Mouse (Mus musculus): ENCODE data around the gene Crebbp.

Gene Crebbp

DNA sequence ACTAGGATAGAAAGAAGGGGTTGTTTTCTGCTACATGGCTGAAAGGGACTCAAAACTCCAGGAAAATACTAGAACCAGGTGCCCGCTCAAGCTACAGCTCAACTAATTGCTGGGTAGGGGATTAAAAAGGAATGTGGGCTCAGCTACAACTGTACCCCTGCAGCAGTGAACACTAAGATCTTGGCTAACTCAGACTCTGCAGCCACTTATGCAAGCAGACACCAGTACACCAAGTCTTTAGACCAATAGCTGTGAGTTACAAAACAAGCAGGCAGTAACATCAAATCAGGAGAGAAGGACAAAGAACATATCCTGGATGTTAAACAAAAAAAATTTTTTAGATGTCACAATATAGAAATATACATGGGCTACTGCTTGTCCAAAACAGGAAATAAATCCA, 23.6 kb downstream of the Crebbp start:
- POLR2A ChIA-PET = interaction anchor here in 1 of 4 experiments (0.8 to 1.1 kb wide), 4 partner anchors 9 to 77 kb away, joined by 3 to 4 read pairs (median 3); no protein-coding TSS in a partner anchor
- CTCF ChIA-PET = no interaction called here

DNA sequence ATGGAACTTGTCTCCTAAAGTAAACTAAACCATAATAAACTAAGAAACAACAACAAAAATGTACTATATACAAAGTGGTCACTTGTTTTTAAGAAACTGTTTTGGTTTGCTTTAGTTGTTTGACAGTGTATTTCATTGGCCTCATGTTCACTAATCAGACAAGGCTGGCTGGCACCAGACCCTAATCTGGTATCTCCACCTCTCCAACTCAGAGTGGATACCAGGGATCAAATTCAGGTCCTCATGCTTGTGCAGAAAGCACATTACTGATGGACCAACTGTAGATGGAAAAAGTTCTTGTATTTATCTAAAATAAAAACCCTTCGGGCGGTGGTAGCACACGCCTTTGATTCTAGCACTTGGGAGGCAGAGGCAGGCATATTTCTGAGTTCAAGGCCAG, 38.7 kb downstream of the Crebbp start:
- ChIA-PET POLR2A (no interaction called here), CTCF (no interaction called here)

GRCm38 (mm10) chr16:4169530-4169929, 44.3 kb downstream of the Crebbp start:
- POLR2A ChIA-PET = interaction anchor here in 2 of 4 experiments (0.5 to 1.2 kb wide), 3 partner anchors 10 to 124 kb away, joined by 3 read pairs; no protein-coding TSS in a partner anchor
- CTCF ChIA-PET = no interaction called here

- POLR2A ChIA-PET = no interaction called here
- CTCF ChIA-PET = no interaction called here
Observed at GRCm38 (mm10) chr16:4168476-4168875, 45.3 kb downstream of the Crebbp start.

GRCm38 (mm10) chr16:4160898-4161247, 52.9 kb downstream of the Crebbp start:
- ChIA-PET POLR2A (interaction anchor here in 1 of 4 experiments (1.1 to 1.5 kb wide), 4 partner anchors 11 to 29 kb away, joined by 3 read pairs; no protein-coding TSS in a partner anchor), CTCF (no interaction called here)

DNA sequence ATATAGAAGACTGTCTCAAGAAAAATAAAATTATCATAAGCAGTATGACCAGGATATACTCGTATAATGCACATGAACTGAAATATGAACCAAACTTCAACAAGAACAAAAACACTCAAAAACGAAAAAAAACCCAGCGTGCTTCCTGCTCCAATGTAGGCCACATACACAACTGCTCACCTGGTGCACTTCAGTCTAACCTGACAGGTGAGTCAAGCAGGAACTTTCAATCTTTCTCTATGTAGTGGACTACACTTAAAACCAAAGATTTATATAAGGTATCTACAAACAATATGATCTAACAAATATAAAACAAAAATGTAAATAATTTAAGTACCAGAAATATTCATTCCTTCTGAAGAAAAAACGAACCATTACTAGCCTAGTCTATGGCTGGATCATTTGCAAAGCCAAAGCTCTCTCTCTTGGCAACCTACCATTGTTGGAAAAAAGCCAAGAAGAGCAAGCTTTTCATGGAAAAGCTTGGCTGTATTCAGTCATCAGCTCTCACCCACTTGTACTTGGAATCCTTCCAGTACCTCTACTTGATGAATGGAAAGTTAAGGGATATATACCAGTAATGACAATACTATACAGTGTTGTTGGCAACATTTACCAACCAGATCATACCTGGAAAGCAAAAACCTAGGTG, 53.4 kb downstream of the Crebbp start:
- ChIA-PET CTCF (interaction anchor here in 1 of 4 experiments (1.1 kb wide), 1 partner anchor 108 kb away, joined by 3 read pairs; no protein-coding TSS in a partner anchor), POLR2A (interaction anchor here in 2 of 4 experiments (0.7 to 1.5 kb wide), 7 partner anchors 9 to 138 kb away, joined by 3 read pairs; no protein-coding TSS in a partner anchor)

DNA sequence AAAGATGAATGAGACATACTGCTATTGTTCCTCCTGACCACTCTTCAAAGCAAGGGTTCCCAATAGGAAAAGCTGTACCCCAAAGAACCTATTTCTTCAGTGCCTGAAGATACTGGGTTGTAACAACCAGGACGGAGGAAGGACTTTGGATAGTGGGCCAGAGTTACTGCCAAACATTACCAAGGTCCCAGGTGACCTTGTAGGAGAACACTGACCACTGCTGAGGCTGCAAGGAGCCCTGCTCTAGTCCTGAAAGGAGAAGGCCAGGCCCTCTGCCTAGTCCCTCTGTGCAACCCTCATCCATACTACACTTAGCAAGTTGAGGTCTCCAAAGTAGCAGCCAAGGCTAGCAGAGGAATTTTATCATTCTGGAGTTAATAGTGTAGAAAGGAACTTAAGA, 60.7 kb downstream of the Crebbp start:
- CTCF ChIA-PET = no interaction called here

DNA sequence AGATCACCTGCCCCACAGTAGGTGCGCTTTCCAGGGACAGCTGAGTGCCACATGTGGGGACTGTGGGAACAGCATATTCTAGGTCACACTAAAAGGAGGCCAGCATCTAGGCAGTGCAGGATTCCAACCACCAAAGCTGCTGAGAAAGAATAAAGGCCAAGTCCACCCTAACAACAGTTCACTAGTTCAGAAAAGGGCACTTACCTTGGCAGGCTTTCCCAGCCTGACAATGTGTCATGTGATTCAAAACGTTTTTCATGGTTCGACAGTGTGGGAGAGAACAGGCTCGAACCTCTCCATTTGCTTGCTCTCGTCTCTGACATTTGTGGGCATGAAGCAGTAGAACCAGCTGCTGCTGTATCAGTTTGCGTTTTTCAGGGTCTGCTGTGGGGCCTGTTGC, 75.3 kb downstream of the Crebbp start:
- ChIA-PET CTCF (interaction anchor here in 1 of 4 experiments (1.0 kb wide), 1 partner anchor 10 kb away, joined by 3 read pairs; no protein-coding TSS in a partner anchor), POLR2A (no interaction called here)

More for the DNA sequence above, 60.7 kb downstream of the Crebbp start:
- POLR2A ChIA-PET = interaction anchor here in 2 of 4 experiments (0.5 to 1.9 kb wide), 3 partner anchors 9 to 295 kb away, joined by 3 to 6 read pairs (median 5); no protein-coding TSS in a partner anchor

DNA sequence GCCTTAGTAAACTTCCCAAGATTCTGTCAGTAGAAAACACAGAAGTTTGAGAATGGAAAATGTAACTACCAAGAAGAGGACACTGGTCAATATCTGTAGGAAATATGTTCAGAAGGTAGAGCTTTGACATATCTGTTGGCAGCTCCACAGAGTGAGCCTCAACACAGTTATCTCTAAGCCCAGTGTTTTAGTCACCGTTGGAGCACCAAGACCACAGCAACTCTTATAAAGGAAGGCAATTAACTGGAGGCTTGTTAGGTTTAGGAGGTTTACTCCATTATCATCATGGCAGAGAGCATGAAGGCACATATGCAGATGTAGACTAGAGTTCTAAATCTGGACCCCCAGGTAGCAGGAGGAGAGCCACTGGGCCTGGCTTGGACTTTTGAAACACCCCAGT, 80.0 kb downstream of the Crebbp start:
- ChIA-PET CTCF (no interaction called here), POLR2A (interaction anchor here in 1 of 4 experiments (1.0 kb wide), 1 partner anchor 134 kb away, joined by 3 read pairs; no protein-coding TSS in a partner anchor)

DNA sequence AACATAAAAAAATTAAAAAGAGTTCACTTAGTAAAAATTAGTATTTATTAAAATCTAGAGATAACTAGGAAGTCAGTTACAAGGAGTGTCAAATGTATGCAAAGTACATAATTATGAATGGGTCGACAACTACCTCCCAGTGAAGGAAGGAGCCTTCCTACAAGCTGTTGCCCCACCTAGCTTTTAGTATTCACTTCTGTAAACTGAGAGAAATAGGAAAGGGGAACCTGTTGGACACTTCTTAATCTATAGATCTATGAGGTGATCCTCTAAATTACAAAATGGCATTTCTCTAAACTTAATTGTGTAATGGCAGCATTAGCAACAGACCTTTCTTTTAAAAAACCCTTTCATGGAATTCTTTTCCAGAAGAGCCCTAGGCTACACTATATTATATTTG, 84.9 kb downstream of the Crebbp start:
- CTCF ChIA-PET = no interaction called here
- POLR2A ChIA-PET = interaction anchor here in 1 of 4 experiments (0.7 to 2.2 kb wide), 8 partner anchors 11 to 53 kb away, joined by 3 to 8 read pairs (median 3); no protein-coding TSS in a partner anchor

- ChIA-PET CTCF (interaction anchor here in 2 of 4 experiments (0.5 to 0.7 kb wide), 3 partner anchors 20 to 366 kb away, joined by 3 to 8 read pairs (median 5); no protein-coding TSS in a partner anchor), POLR2A (interaction anchor here in 1 of 4 experiments (0.6 to 0.9 kb wide), 2 partner anchors 9 to 21 kb away, joined by 3 read pairs; no protein-coding TSS in a partner anchor)
Observed at GRCm38 (mm10) chr16:4117072-4117471, 96.7 kb downstream of the Crebbp start.

DNA sequence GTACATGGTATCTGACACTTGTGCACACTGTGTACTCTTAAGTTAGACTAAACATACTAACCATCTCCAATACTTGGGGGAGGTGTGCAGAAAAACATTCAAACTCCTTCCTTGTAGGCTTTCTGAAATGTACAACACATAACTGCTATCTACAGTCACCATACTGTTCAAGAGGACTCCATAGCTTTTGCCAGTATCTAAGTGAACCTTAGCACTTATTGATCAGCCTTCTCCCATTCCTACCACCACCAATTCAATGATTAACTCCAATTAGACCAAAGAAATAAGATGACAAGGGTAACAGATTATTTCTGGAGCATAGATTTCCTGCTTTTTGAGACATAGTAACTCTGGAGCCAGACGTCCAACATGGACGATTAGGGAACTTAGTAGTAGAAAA, 113.4 kb downstream of the Crebbp start:
- ChIA-PET POLR2A (no interaction called here), CTCF (interaction anchor here in 1 of 4 experiments (0.7 kb wide), 1 partner anchor 93 kb away, joined by 3 read pairs; no protein-coding TSS in a partner anchor)

- ChIA-PET POLR2A (interaction anchor here in 3 of 4 experiments (0.6 to 5.7 kb wide), 9 partner anchors 12 to 115 kb away, joined by 3 to 56 read pairs (median 5); partner anchors contain the start of genes Trap1 (in 2 of the 3) and Slx4 (in 1 of the 3)), CTCF (no interaction called here)
Observed at GRCm38 (mm10) chr16:4097521-4097920, 116.3 kb downstream of the Crebbp start.

DNA sequence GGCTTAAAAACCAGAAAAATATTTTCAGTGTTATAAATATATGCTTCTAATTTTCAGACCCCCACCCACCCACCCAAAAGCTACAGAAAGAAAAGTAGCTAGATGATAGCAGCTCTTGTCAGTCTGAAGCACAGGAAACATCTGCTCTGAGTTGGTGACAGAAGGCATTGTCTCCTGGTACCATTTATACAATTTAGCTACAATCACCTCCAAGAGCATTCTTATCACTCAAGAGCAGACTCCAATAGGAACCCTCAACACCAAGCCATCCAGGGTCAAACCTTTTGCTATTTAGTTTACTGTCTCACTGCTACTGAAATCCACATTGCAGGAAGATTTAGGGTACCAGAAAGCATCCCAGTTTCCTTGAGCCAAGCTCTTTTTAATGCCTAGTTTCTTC, 116.9 kb downstream of the Crebbp start:
- ChIA-PET CTCF (interaction anchor here in 2 of 4 experiments (0.6 to 1.2 kb wide), 3 partner anchors 8 to 75 kb away, joined by 4 to 5 read pairs (median 5); no protein-coding TSS in a partner anchor), POLR2A (interaction anchor here (0.6 to 5.7 kb wide), 16 partner anchors 8 to 356 kb away, joined by 3 to 56 read pairs (median 4); partner anchors contain the start of genes Trap1 (in 3 of the 4) and Slx4 (in 1 of the 4))

- ChIA-PET POLR2A (interaction anchor here in 3 of 4 experiments (0.6 to 5.7 kb wide), 14 partner anchors 8 to 116 kb away, joined by 3 to 56 read pairs (median 4); partner anchors contain the start of genes Trap1 (in 3 of the 3) and Slx4 (in 1 of the 3)), CTCF (interaction anchor here in 2 of 4 experiments (0.6 to 1.2 kb wide), 3 partner anchors 8 to 511 kb away, joined by 3 to 5 read pairs (median 4); no protein-coding TSS in a partner anchor)
Observed at GRCm38 (mm10) chr16:4096141-4096540, 117.7 kb downstream of the Crebbp start.

- ChIA-PET CTCF (no interaction called here), POLR2A (interaction anchor here in 3 of 4 experiments (0.7 to 3.9 kb wide), 6 partner anchors 8 to 742 kb away, joined by 3 to 31 read pairs (median 8); partner anchors contain the start of gene Trap1 (in 3 of the 3))
Observed at GRCm38 (mm10) chr16:4087214-4087913, 126.4 kb downstream of the Crebbp start.

GRCm38 (mm10) chr16:4085851-4086387, 127.9 kb downstream of the Crebbp start:
- POLR2A ChIA-PET = interaction anchor here in 3 of 4 experiments (0.5 to 3.9 kb wide), 8 partner anchors 8 to 69 kb away, joined by 3 to 31 read pairs (median 6); partner anchors contain the start of gene Trap1 (in 2 of the 3)

GRCm38 (mm10) chr16:4085051-4085450, 128.7 kb downstream of the Crebbp start:
- ChIA-PET CTCF (interaction anchor here in 1 of 4 experiments (0.6 kb wide), 1 partner anchor 115 kb away, joined by 3 read pairs; no protein-coding TSS in a partner anchor), POLR2A (interaction anchor here in 3 of 4 experiments (0.5 to 3.9 kb wide), 6 partner anchors 8 to 68 kb away, joined by 3 to 31 read pairs (median 6); partner anchors contain the start of gene Trap1 (in 2 of the 3))

More at GRCm38 (mm10) chr16:4085851-4086387, 127.9 kb downstream of the Crebbp start:
- CTCF ChIA-PET = no interaction called here

Measured in embryonic stem cell, embryonic (primary cell).